9 mouse cellular contexts compared by ENCODE assay signal in the genomic region with DNA sequence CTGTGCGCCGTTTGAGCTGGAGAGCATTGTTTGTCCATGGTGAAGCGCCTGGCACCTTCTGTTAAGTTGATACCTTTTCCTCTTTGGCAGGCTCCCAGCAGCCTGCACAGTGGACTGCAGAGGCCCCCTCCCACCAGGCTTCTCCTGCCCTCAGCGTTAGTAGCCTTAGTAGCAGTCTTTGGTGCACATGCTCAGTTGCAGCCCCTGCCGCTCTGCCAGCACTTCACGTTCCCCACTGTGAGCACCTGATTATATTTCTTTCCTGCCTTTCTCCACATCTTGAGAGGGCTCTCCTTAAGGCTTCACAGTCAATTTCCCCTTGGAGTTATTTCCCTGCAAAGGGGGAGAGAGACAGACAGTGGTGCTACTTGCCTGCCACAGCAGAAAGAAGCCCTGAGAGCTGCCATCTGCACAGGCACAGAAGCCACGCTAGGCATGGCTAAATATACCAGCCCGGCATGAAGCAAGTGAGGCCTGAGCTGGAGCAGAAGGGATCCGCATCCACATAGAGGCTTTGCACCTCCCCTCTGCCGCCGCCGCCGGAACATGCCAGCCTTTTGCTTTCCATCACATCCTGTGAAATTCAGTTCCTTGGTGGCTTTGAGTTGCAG.
DNase-seq lines count a peak whose midpoint lies in the region; ATAC-seq and TF ChIP-seq lines count a peak whose summit lies in the region.
"Had no signal": no experiment of that assay in that cellular context is flagged by ENCODE, and none has a peak within 500 bp of the region (broad histone marks: within the 10 kb centered on the region; RNA-seq: fewer than 3 reads in every experiment).

No protein-coding gene starts in this region.

- ATAC-seq in kidney, postnatal 0 days (replicated peaks; ENCODE audit: low FRiP score, low read depth): no peak
- ATAC-seq in kidney, embryonic 16.5 days (ENCODE audit: low FRiP score, low TSS enrichment): no peak
- no peak for ATAC-seq in neural tube, embryonic 15.5 days (ENCODE audit: low FRiP score)

- H3K9me3 ChIP-seq in kidney, postnatal 0 days (replicated peaks; ENCODE audit: low read length): no peaks in the 10 kb centered on the region
- no peaks in the 10 kb centered on the region for H3K9me3 ChIP-seq in kidney, embryonic 16.5 days (ENCODE audit: low read length)
- no peaks in the 10 kb centered on the region for H3K9me3 ChIP-seq in neural tube, embryonic 15.5 days (replicated peaks)
- H3K9me3 ChIP-seq: neural tube, embryonic 12.5 days had no signal

- 0 out of 2 replicates have a peak, but pooled peaks cover 5% of the 10 kb centered on the region for H3K36me3 ChIP-seq in kidney, postnatal 0 days (ENCODE audit: insufficient read depth, low read length)
- peaks cover 5% of the 10 kb centered on the region; the same call in 1 of the 2 replicates for H3K36me3 ChIP-seq in kidney, embryonic 16.5 days (ENCODE audit: insufficient read depth, low read length)
- peaks cover 15% of the 10 kb centered on the region; the same call in 1 of the 2 replicates for H3K36me3 ChIP-seq in neural tube, embryonic 15.5 days

- peak; percentile 27 for DNase-seq in kidney, postnatal 0 days (ENCODE audit: low spot score)
- DNase-seq in cerebellum, postnatal 36 days: peak; percentile 55 to 57
- DNase-seq in left cerebral cortex, adult 2 months (ENCODE audit: extremely low spot score in 1 of 2, low spot score in 2 of 2): peak in 1 of 2 experiments; percentile 29
- DNase-seq in adrenal gland, postnatal 36 days: no peak
- no peak for DNase-seq in gastrocnemius, postnatal 10 days
- DNase-seq in gastrocnemius, adult 8-10 months (ENCODE audit: low spot score in 2 of 2): no peak

- H3K9ac ChIP-seq in kidney, postnatal 0 days (ENCODE audit: low read depth, low read length): no peak overlapping the region
- no peak overlapping the region for H3K9ac ChIP-seq in kidney, embryonic 16.5 days (replicated peaks; ENCODE audit: low read length)
- no peak overlapping the region for H3K9ac ChIP-seq in neural tube, embryonic 15.5 days (replicated peaks)
- H3K9ac ChIP-seq: neural tube, embryonic 12.5 days had no signal

- TF ChIP-seq CTCF in kidney, postnatal 0 days (IDR thresholded peaks at IDR 0.05; ENCODE audit: low read depth): no peak
- no peak for TF ChIP-seq CTCF in left cerebral cortex, adult 2 months (IDR thresholded peaks at IDR 0.05)

- no peak overlapping the region for H3K27ac ChIP-seq in kidney, postnatal 0 days
- H3K27ac ChIP-seq in kidney, embryonic 16.5 days (ENCODE audit: low read length): no peak overlapping the region
- H3K27ac ChIP-seq in left cerebral cortex, adult 2 months: peak overlapping the region; percentile 74
- peak overlapping the region; percentile 67 for H3K27ac ChIP-seq in neural tube, embryonic 15.5 days (replicated peaks)
- H3K27ac ChIP-seq: neural tube, embryonic 12.5 days had no signal

- H3K27me3 ChIP-seq in kidney, postnatal 0 days (ENCODE audit: insufficient read depth, low read length): no peaks in the 10 kb centered on the region
- H3K27me3 ChIP-seq in kidney, embryonic 16.5 days (ENCODE audit: insufficient read depth, low read length): no peaks in the 10 kb centered on the region
- no peaks in the 10 kb centered on the region for H3K27me3 ChIP-seq in neural tube, embryonic 15.5 days (replicated peaks)
- H3K27me3 ChIP-seq: neural tube, embryonic 12.5 days had no signal

- intact Hi-C loops in left cerebral cortex, adult 2 months (cut with DNase I): loop anchor here (2.0 to 5.0 kb wide), 2 partner anchors 74 to 81 kb away; no protein-coding TSS in a partner anchor

- H3K4me3 ChIP-seq in kidney, postnatal 0 days (replicated peaks; ENCODE audit: low read depth, low read length): no peak overlapping the region
- H3K4me3 ChIP-seq in kidney, embryonic 16.5 days (ENCODE audit: low read length): no peak overlapping the region
- H3K4me3 ChIP-seq in left cerebral cortex, adult 2 months: no peak overlapping the region
- no peak overlapping the region for H3K4me3 ChIP-seq in neural tube, embryonic 15.5 days (replicated peaks)
- H3K4me3 ChIP-seq: neural tube, embryonic 12.5 days had no signal

- H3K4me1 ChIP-seq in kidney, postnatal 0 days (replicated peaks; ENCODE audit: insufficient read depth, low read length): no peaks in the 10 kb centered on the region
- H3K4me1 ChIP-seq in kidney, embryonic 16.5 days (ENCODE audit: insufficient read depth, low read length): no peaks in the 10 kb centered on the region
- peaks cover 9% of the 10 kb centered on the region for H3K4me1 ChIP-seq in neural tube, embryonic 15.5 days
- H3K4me1 ChIP-seq: neural tube, embryonic 12.5 days had no signal

- no peak overlapping the region for H3K4me2 ChIP-seq in kidney, postnatal 0 days (ENCODE audit: low read length)
- H3K4me2 ChIP-seq in kidney, embryonic 16.5 days (replicated peaks; ENCODE audit: low read depth, low read length): no peak overlapping the region
- no peak overlapping the region for H3K4me2 ChIP-seq in neural tube, embryonic 15.5 days
- H3K4me2 ChIP-seq: neural tube, embryonic 12.5 days had no signal

- 66% methylated on average over 13 of the region's 13 CpGs for WGBS in kidney, postnatal 0 days
- 74% methylated on average over 13 of the region's 13 CpGs for WGBS in kidney, embryonic 16.5 days
- 57% methylated on average over 13 of the region's 13 CpGs for WGBS in neural tube, embryonic 15.5 days

Comparison
In these comparisons a context has a peak if more than half of its experiments do, and no peak if none do; other contexts are left out.
1. DNase-seq: peak in kidney, postnatal 0 days (single experiment) and cerebellum, postnatal 36 days (2 of 2); none in adrenal gland, postnatal 36 days (0 of 2), gastrocnemius, postnatal 10 days (single experiment) and gastrocnemius, adult 8-10 months (0 of 2).
2. H3K27ac ChIP-seq: peak in left cerebral cortex, adult 2 months (single experiment) and neural tube, embryonic 15.5 days (single experiment); none in kidney, postnatal 0 days (single experiment) and kidney, embryonic 16.5 days (single experiment).